Mouse (Mus musculus): Measurements from ENCODE around the gene Mgat1. TPM values are rescaled to one million over a fixed set of nuclear protein-coding genes. Genes with fewer than 3 reads are reported as not detected.

Mgat1 gene
- polyA plus RNA-seq, 1 experiment from 2014 or later, result 35.5 TPM

DNA sequence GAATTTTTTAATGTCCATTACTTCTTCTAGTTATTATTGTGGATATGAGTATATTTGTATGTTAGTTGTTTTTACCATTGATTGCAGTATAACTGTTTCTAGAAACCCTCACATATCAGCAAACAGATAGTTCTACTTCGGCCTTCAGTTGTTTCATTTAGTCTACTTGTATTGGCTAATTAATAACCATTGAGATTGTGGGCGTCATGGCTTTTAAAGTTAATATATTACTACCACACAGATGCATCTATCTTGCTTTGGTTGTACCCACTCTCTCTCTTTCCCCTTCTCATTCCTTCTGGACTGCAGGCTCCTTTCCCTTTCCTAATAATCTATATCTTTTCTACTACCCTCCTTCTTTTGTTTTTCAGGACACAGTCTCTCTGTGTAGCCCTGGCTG lies 15.3 kb downstream of the Mgat1 start:
- Histone ChIP-seq H3K4me2 (no peak overlapping the region), H3K4me3 (replicated peaks) (no peak overlapping the region), H3K27me3 (no peaks in the 10 kb centered on the region), H3K9me3 (no peaks in the 10 kb centered on the region), H3K36me3 (replicated peaks) (peaks cover 41% of the 10 kb centered on the region), H3K4me1 (no peaks in the 10 kb centered on the region), H3K27ac (no peak overlapping the region), H3K9ac (no peak overlapping the region)
- 94% methylated on average over 2 of the region's 2 CpGs for WGBS
- no peak for ATAC-seq (ENCODE audit: low FRiP score)

DNA sequence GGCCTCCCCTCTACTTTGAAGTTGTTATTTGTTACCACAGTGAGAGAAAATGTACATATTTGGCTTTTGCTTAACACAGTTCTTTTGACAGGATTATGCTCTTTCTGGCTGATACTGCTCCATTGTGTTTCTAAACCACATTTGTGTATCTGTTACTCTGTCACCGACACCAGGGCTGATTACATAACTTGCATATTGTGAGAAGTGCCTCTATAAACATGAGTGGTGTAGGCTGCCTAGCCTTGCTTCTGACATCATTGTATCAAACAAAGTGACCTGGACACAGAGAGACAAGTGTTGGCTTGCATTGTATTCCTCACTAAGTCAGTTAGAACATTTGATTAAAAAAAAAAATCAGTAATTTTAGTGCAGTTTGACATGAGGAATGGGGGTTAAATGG lies 15.8 kb downstream of the Mgat1 start:
- 88% methylated on average over 1 of the region's 1 CpGs for WGBS
- Histone ChIP-seq H3K36me3 (replicated peaks) (peaks cover 35% of the 10 kb centered on the region), H3K9me3 (no peaks in the 10 kb centered on the region)

DNA sequence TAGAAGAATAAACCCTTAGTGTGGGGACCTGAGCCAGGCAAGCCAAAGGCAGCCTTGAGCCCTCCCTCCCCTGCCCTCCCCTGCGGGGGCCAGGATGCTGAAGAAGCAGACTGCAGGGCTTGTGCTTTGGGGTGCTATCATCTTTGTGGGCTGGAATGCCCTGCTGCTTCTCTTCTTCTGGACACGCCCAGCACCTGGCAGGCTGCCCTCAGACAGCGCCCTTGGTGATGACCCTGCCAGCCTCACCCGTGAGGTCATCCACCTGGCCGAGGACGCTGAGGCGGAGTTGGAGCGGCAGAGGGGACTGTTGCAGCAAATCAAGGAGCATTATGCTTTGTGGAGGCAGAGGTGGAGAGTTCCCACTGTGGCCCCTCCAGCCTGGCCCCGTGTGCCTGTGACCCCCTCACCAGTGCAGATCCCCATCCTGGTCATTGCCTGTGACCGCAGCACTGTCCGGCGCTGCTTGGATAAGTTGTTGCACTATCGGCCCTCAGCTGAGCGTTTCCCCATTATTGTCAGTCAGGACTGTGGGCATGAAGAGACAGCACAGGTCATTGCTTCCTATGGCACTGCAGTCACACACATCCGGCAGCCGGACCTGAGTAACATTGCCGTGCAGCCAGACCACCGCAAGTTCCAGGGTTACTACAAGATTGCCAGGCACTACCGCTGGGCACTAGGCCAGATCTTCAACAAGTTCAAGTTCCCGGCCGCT lies 16.8 kb downstream of the Mgat1 start:
- ATAC-seq (ENCODE audit: low FRiP score), result no peak

More for the DNA sequence above, 15.8 kb downstream of the Mgat1 start:
- H3K9ac ChIP-seq, result no peak overlapping the region
- no peaks in the 10 kb centered on the region for H3K27me3 ChIP-seq
- ATAC-seq (ENCODE audit: low FRiP score), result no peak
- no peak overlapping the region for H3K27ac ChIP-seq
- no peak overlapping the region for H3K4me2 ChIP-seq
- no peak overlapping the region for H3K4me3 ChIP-seq (replicated peaks)
- H3K4me1 ChIP-seq, result no peaks in the 10 kb centered on the region

DNA sequence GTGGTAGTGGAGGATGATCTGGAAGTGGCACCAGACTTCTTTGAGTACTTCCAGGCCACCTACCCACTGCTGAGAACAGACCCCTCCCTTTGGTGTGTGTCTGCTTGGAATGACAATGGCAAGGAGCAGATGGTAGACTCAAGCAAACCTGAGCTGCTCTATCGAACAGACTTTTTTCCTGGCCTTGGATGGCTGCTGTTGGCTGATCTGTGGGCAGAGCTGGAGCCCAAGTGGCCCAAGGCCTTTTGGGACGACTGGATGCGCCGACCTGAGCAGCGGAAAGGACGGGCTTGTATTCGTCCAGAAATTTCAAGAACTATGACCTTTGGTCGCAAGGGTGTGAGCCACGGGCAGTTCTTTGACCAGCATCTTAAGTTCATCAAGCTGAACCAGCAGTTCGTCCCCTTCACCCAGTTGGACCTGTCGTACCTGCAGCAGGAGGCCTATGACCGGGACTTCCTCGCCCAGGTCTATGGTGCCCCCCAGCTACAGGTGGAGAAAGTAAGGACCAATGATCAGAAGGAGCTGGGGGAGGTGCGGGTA lies 17.4 kb downstream of the Mgat1 start:
- no peak overlapping the region for H3K9ac ChIP-seq
- H3K27me3 ChIP-seq, result no peaks in the 10 kb centered on the region
- ATAC-seq (ENCODE audit: low FRiP score), result no peak
- no peaks in the 10 kb centered on the region for H3K9me3 ChIP-seq
- 95% methylated on average over 14 of the region's 14 CpGs for WGBS
- H3K4me1 ChIP-seq, result no peaks in the 10 kb centered on the region
- H3K4me2 ChIP-seq, result no peak overlapping the region
- peaks cover 33% of the 10 kb centered on the region for H3K36me3 ChIP-seq (replicated peaks)
- H3K4me3 ChIP-seq (replicated peaks), result no peak overlapping the region
- H3K27ac ChIP-seq, result no peak overlapping the region

More for the DNA sequence above, 16.8 kb downstream of the Mgat1 start:
- Histone ChIP-seq H3K9ac (no peak overlapping the region), H3K9me3 (no peaks in the 10 kb centered on the region), H3K4me2 (no peak overlapping the region), H3K36me3 (replicated peaks) (peaks cover 33% of the 10 kb centered on the region), H3K4me3 (replicated peaks) (no peak overlapping the region), H3K27me3 (no peaks in the 10 kb centered on the region), H3K4me1 (no peaks in the 10 kb centered on the region), H3K27ac (no peak overlapping the region)
- 96% methylated on average over 20 of the region's 21 CpGs for WGBS

DNA sequence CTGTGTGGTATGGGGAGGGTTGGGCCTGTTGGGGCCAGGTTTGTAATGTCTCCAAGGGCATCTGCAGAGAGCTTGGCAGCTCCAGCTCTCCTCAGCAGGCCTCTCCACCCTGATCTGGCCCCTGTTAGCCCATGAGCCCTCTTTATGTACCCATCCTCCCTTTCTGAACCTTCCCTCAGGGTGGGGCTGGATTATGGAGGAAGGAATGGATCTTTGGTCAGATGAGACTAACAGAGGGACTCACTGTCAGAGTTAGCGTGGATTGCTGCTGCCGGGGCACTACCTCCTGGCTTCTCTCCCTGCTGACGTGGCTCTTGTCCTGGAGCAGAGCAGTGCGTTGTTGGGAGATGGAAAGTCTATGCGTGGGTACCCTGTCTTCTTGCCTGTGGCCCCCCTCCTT lies 18.3 kb downstream of the Mgat1 start:
- no peak overlapping the region for H3K27ac ChIP-seq
- no peak overlapping the region for H3K9ac ChIP-seq
- 94% methylated on average over 5 of the region's 5 CpGs for WGBS
- H3K27me3 ChIP-seq, result no peaks in the 10 kb centered on the region
- no peak overlapping the region for H3K4me2 ChIP-seq
- H3K4me1 ChIP-seq, result no peaks in the 10 kb centered on the region
- H3K9me3 ChIP-seq, result no peaks in the 10 kb centered on the region
- H3K36me3 ChIP-seq (replicated peaks), result peaks cover 33% of the 10 kb centered on the region
- H3K4me3 ChIP-seq (replicated peaks), result no peak overlapping the region
- ATAC-seq (ENCODE audit: low FRiP score), result no peak

DNA sequence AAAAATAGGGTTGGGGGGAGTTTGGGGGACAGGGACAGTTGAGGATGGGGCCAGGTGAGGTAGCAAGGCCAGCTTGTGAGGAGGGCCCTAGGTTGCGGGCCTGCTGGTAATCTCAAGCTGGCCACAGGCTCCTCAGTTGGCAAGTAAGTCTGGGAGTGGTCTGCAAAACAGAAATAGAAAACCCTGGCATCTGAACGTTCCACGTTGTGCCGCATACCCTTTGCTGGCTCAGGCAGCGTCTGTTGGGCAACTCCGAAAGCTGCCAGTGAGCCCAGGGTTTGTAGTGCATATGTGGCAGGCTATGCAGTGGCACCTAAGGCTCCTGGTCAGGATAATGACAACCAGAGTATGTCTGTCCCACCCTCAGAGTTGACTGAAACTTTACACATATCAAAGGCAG lies 19.2 kb downstream of the Mgat1 start:
- no peaks in the 10 kb centered on the region for H3K9me3 ChIP-seq
- WGBS, result 97% methylated on average over 6 of the region's 6 CpGs
- ATAC-seq (ENCODE audit: low FRiP score), result no peak
- no peaks in the 10 kb centered on the region for H3K4me1 ChIP-seq
- H3K4me2 ChIP-seq, result no peak overlapping the region
- no peaks in the 10 kb centered on the region for H3K27me3 ChIP-seq
- peaks cover 33% of the 10 kb centered on the region for H3K36me3 ChIP-seq (replicated peaks)
- H3K27ac ChIP-seq, result no peak overlapping the region
- H3K9ac ChIP-seq, result no peak overlapping the region
- H3K4me3 ChIP-seq (replicated peaks), result no peak overlapping the region

DNA sequence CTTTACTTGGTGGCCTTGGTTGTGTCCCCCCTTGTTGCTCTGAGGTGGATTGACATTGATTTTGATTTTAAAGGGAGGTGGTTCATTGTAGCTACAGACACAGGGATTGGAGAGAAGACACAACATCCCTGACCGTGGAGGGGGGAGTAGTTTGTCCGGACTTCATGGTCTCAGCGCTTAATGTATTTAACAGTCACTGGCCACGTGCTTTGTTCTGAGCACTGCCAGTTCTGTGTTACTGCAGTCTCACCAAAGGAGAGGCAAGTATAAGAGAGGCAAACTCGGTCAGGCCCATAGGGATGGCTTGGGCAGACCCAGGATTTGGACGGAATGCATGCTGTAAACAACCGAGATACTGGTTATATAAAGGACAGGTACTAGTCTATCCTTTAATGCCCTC lies 20.1 kb downstream of the Mgat1 start:
- no peak overlapping the region for H3K27ac ChIP-seq
- H3K4me3 ChIP-seq (replicated peaks), result no peak overlapping the region
- H3K36me3 ChIP-seq (replicated peaks), result peaks cover 33% of the 10 kb centered on the region
- ATAC-seq (ENCODE audit: low FRiP score), result no peak
- 95% methylated on average over 7 of the region's 7 CpGs for WGBS
- no peak overlapping the region for H3K4me2 ChIP-seq
- no peak overlapping the region for H3K9ac ChIP-seq
- no peaks in the 10 kb centered on the region for H3K9me3 ChIP-seq
- H3K4me1 ChIP-seq, result no peaks in the 10 kb centered on the region
- H3K27me3 ChIP-seq, result no peaks in the 10 kb centered on the region

DNA sequence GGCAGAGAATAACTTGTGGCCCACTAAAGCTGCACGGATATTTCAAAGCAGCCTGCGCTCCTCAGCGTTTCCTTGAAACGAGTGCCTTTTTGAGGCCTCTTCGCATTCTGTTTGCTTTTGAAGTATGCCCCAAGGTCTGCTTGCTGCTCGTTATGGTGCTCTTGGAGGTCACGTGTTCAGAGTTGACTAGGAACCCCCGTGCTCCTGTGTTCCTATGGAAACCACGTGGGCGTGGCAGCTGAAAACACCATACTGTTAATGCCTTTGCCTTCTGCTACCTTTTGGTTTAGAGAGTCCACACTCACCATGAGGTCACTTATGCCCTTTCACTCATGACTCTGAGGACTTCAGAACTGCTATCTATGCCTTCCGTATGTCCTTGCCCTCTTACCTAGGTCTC lies 20.6 kb downstream of the Mgat1 start:
- H3K4me2 ChIP-seq, result no peak overlapping the region

DNA sequence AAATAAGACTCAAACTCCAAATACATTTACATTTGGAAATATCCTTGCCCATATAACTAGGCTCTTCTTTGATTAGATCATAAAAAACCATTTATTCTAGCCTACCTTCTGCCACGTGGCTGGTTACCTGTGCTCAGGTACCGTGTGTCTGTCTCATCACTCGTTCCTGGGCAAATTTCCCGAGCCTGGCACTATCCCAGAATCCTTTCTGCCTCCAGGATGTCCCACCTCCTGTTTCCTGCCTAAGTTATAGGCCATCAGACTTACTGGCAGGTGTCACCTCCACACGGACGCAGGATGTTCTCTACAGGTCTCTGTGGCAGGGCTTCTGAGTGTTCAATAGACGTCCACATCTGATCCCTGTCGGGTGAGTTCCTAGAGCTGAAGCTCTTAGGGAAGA lies 21.1 kb downstream of the Mgat1 start:
- Histone ChIP-seq H3K9me3 (no peaks in the 10 kb centered on the region), H3K4me1 (no peaks in the 10 kb centered on the region), H3K4me2 (no peak overlapping the region), H3K27me3 (no peaks in the 10 kb centered on the region), H3K36me3 (replicated peaks) (peaks cover 30% of the 10 kb centered on the region), H3K4me3 (replicated peaks) (no peak overlapping the region), H3K27ac (no peak overlapping the region), H3K9ac (no peak overlapping the region)
- WGBS, result 89% methylated on average over 8 of the region's 8 CpGs
- ATAC-seq (ENCODE audit: low FRiP score), result no peak

More for the DNA sequence above, 20.6 kb downstream of the Mgat1 start:
- no peaks in the 10 kb centered on the region for H3K4me1 ChIP-seq
- ATAC-seq (ENCODE audit: low FRiP score), result no peak
- no peaks in the 10 kb centered on the region for H3K27me3 ChIP-seq
- H3K36me3 ChIP-seq (replicated peaks), result peaks cover 32% of the 10 kb centered on the region
- no peaks in the 10 kb centered on the region for H3K9me3 ChIP-seq
- no peak overlapping the region for H3K9ac ChIP-seq
- no peak overlapping the region for H3K4me3 ChIP-seq (replicated peaks)
- 77% methylated on average over 11 of the region's 11 CpGs for whole genome bisulfite sequencing
- no peak overlapping the region for H3K27ac ChIP-seq

DNA sequence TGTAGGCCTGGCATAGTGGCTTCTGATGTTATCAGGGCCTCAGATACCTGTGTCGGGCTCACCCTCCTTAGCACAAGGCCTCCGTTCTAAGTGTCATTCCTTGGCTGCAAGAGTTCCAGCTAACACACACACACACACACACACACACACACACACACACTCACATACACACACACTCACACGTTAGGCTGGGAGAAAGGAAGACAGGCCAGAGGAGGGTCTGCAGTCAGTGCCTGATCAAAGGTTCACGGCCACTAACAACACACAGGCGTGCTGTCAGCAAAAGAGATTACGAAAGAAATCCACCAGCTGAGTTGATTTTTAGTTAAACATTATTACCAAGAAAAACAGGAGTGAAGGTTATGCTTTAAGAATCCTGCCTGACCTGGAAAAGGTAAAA lies 22.7 kb downstream of the Mgat1 start:
- no peak for ATAC-seq (ENCODE audit: low FRiP score)
- Histone ChIP-seq H3K4me1 (no peaks in the 10 kb centered on the region), H3K27me3 (no peaks in the 10 kb centered on the region), H3K27ac (no peak overlapping the region), H3K4me3 (replicated peaks) (no peak overlapping the region), H3K9ac (no peak overlapping the region), H3K36me3 (replicated peaks) (peaks cover 15% of the 10 kb centered on the region), H3K4me2 (no peak overlapping the region), H3K9me3 (no peaks in the 10 kb centered on the region)
- WGBS, result 96% methylated on average over 6 of the region's 6 CpGs

DNA sequence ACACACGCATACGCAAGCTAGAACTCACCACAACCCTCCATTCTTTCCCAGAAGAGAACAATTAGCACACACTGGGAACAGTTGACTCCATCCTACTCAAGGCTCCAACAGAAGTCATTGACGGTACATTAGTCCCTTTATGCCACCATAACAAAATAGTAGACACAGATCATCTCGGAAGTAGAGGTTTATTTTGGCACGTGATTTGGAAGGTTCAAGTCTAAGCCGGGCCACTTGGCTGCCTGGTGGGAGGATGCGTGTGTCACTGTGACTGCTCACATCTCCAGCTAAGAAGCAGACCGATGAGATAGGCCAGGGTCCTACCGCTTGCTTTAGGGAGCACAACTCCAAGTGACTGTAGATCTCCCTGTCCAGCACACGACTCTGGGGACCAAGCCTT lies 23.3 kb downstream of the Mgat1 start:
- H3K27me3 ChIP-seq, result no peaks in the 10 kb centered on the region
- H3K36me3 ChIP-seq (replicated peaks), result peaks cover 9% of the 10 kb centered on the region
- H3K4me3 ChIP-seq (replicated peaks), result no peak overlapping the region
- no peak overlapping the region for H3K4me2 ChIP-seq
- H3K9ac ChIP-seq, result no peak overlapping the region
- no peaks in the 10 kb centered on the region for H3K9me3 ChIP-seq
- H3K4me1 ChIP-seq, result no peaks in the 10 kb centered on the region
- WGBS, result 89% methylated on average over 10 of the region's 10 CpGs
- H3K27ac ChIP-seq, result no peak overlapping the region
- ATAC-seq (ENCODE audit: low FRiP score), result no peak

DNA sequence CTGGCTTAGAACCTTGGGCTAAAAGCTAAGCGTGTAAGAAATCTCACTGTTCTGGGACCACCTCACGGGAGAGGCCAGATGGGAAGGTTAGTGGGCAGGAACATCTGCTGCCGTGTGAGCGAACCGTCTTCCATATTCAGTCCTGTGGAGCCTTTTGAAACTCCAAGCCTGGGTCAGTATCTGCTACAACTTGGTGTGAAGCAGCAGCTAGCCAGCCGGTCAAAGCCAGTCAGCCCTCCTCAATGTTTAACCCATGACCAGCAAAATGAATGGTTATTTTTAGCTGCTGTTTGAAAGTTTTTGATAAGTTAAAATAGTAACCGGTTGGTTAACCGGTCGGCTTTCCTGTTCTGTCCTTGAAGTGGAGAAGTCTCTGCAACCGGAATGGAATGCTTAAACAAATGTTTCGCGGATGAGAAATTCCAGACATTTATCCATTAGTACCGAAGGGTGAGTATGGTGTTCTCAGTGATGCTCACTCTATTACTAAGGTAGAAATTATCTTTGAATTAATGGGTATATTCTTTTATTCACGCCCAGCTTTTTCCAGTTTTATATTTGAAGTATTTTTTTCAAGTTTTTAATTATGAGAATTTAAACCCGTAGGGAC lies 24.1 kb downstream of the Mgat1 start:
- ATAC-seq (ENCODE audit: low FRiP score), result no peak
- Histone ChIP-seq H3K36me3 (replicated peaks) (peaks cover 4% of the 10 kb centered on the region; the same call in 1 of the 2 replicates), H3K9me3 (no peaks in the 10 kb centered on the region), H3K27me3 (no peaks in the 10 kb centered on the region), H3K4me1 (no peaks in the 10 kb centered on the region), H3K9ac (no peak overlapping the region), H3K27ac (no peak overlapping the region), H3K4me2 (no peak overlapping the region), H3K4me3 (replicated peaks) (no peak overlapping the region)
- 89% methylated on average over 15 of the region's 15 CpGs for WGBS

DNA sequence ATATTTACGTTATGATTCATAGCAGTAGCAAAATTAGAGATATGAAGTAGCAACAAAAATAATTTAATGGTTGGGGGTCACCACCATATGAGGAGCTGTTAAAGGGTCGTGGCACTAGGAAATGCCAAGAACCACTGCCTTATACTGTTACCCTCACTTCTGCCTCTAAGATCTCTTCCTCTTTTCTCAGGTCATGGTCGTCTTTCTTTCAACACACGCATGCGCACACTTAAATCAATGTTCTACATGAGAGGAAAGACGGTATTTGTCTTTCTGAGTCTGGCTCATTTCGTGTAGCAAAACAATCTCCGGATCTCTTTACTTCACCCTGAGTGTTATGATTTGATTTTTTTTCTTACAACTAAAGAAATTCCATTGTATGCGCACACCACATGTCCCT lies 25.8 kb downstream of the Mgat1 start:
- no peak for ATAC-seq (ENCODE audit: low FRiP score)
- Histone ChIP-seq H3K36me3 (replicated peaks) (no peaks in the 10 kb centered on the region), H3K4me3 (replicated peaks) (no peak overlapping the region), H3K27ac (no peak overlapping the region), H3K9ac (no peak overlapping the region), H3K4me2 (no peak overlapping the region), H3K4me1 (no peaks in the 10 kb centered on the region), H3K9me3 (no peaks in the 10 kb centered on the region), H3K27me3 (no peaks in the 10 kb centered on the region)
- 91% methylated on average over 9 of the region's 9 CpGs for WGBS
